Mouse (Mus musculus): ENCODE data around the gene Igfl3.

Igfl3 gene

GRCm38 (mm10) chr7:18176194-18176593 is at the start of gene Igfl3:
Igfl3 (plus strand) TSS chr7:18176494.
- DNase-seq (ENCODE audit: low read depth, low spot score), result no peak

GRCm38 (mm10) chr7:18210938-18211337 is 34.6 kb downstream of the Igfl3 start:
- no peak for DNase-seq (ENCODE audit: low read depth, low spot score)

GRCm38 (mm10) chr7:18214699-18215098 is 38.4 kb downstream of the Igfl3 start:
- DNase-seq (ENCODE audit: low read depth, low spot score), result no peak
